In the genomic region with DNA sequence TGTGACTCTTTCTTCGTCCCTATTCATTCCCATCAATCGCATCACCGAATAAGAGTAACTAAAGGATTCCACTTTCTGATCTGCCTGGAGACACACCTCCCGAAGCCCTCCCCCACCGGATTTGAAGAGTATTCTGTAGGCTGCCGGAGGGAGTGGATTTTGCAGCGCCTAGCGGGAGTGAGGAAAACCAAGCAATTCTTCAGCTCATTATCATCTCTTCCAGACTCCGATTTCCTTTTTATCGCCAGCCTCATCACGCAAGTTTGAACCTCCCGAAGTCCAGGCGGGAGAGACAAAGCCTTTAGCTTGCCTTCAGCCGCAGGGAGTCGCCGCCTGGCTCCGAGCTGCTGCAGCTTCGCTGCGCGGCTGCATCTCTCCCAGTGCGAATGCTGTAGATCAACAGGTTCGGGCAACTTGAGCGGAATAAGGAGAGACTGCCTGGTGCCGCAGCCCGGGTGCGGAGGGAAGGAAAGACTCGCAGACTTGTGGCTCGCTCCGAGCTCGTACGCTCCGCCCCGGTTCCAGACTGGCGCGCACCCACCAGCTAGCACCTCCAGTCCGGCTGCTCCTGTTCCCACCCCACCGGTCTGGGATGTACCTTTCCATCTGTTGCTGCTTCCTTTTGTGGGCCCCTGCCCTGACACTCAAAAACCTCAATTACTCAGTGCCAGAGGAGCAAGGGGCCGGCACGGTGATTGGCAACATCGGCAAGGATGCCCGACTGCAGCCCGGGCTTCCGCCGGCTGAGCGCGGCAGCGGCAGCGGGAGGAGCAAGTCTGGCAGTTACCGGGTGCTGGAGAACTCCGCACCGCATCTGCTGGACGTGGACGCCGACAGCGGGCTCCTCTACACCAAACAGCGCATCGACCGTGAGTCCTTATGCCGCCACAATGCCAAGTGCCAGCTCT, we compare ENCODE assay signal across 8 mouse cellular contexts. TPM values are rescaled to one million over a fixed set of nuclear protein-coding genes. Genes with fewer than 3 reads are reported as not detected.
A peak's percentile ranks its signal among the peaks of the same experiment; 100 is the strongest.
DNase-seq lines count a peak whose midpoint lies in the region; ATAC-seq and TF ChIP-seq lines count a peak whose summit lies in the region.

No protein-coding gene starts in this region.

- intact Hi-C loops in gastrocnemius, adult 2 months (cut with DNase I) = no loop called here
- intact Hi-C loops in left cerebral cortex, postnatal 14 days (cut with DNase I) = loop anchor here (10.0 kb wide), 1 partner anchor 1459 kb away; no protein-coding TSS in a partner anchor

- peaks cover 6% of the 10 kb centered on the region; the same call in 1 of the 2 replicates for H3K27me3 ChIP-seq in cerebellum, adult 2 months (ENCODE audit: control insufficient read depth, insufficient read depth, low read length)
- peaks cover 6% of the 10 kb centered on the region for H3K27me3 ChIP-seq in midbrain, embryonic 14.5 days (ENCODE audit: control insufficient read depth, insufficient read depth, low read length)

- no peak for TF ChIP-seq CTCF in cerebellum, adult 2 months (IDR thresholded peaks at IDR 0.05; ENCODE audit: borderline replicate concordance, insufficient read depth, low read depth, low read length)
- no peak for TF ChIP-seq CTCF in gastrocnemius, adult 2 months (IDR thresholded peaks at IDR 0.05)

- H3K4me1 ChIP-seq in cerebellum, adult 2 months (ENCODE audit: control insufficient read depth, insufficient read depth, low read length) = peaks cover 7% of the 10 kb centered on the region; the same call in 1 of the 2 replicates
- peaks cover 14% of the 10 kb centered on the region for H3K4me1 ChIP-seq in midbrain, embryonic 14.5 days (ENCODE audit: control insufficient read depth, insufficient read depth, low read length)

- peak overlapping the region; percentile 56 for H3K9ac ChIP-seq in midbrain, embryonic 14.5 days (replicated peaks; ENCODE audit: low read length)

- no peak for TF ChIP-seq POLR2A in cerebellum, adult 2 months (IDR thresholded peaks at IDR 0.05; ENCODE audit: borderline replicate concordance, insufficient read depth, low read length)

- peak; percentile 36 to 58 for DNase-seq in cerebellum, adult 2 months
- no peak for DNase-seq in cerebellum, adult 11-12 months
- peak; percentile 26 to 30 for DNase-seq in cerebellum, postnatal 36 days
- peak; percentile 36 for DNase-seq in gastrocnemius, adult 2 months
- peak; percentile 2 for DNase-seq in induced T-regulatory cell, adult 2 months (ENCODE audit: low read depth)
- DNase-seq in left cerebral cortex, postnatal 14 days (ENCODE audit: low spot score in 2 of 2) = peak; percentile 34 to 65
- peak; percentile 83 for DNase-seq in midbrain, embryonic 14.5 days
- DNase-seq in testis, postnatal 14 days (ENCODE audit: low spot score) = peak; percentile 4

- H3K27ac ChIP-seq in cerebellum, adult 2 months (ENCODE audit: insufficient read depth, low read length) = no peak overlapping the region
- peak overlapping the region; percentile 63 for H3K27ac ChIP-seq in gastrocnemius, adult 2 months
- H3K27ac ChIP-seq in midbrain, embryonic 14.5 days (replicated peaks; ENCODE audit: low read depth, low read length) = peak overlapping the region; percentile 74

- WGBS in cerebellum, adult 2 months = under 1% methylated on average over 59 of the region's 59 CpGs
- under 1% methylated on average over 59 of the region's 59 CpGs for WGBS in midbrain, embryonic 14.5 days

- peak overlapping the region; percentile 64 for H3K4me3 ChIP-seq in cerebellum, adult 2 months (replicated peaks; ENCODE audit: insufficient read depth, low read depth, low read length)
- peak overlapping the region; percentile 77 for H3K4me3 ChIP-seq in gastrocnemius, adult 2 months
- peak overlapping the region; percentile 69 for H3K4me3 ChIP-seq in midbrain, embryonic 14.5 days (replicated peaks; ENCODE audit: low read depth, low read length)

- H3K36me3 ChIP-seq in midbrain, embryonic 14.5 days (ENCODE audit: control insufficient read depth, insufficient read depth, low read length) = no peaks in the 10 kb centered on the region

- H3K4me2 ChIP-seq in midbrain, embryonic 14.5 days (ENCODE audit: low read length) = peak overlapping the region; percentile 96

- ATAC-seq in midbrain, embryonic 14.5 days (ENCODE audit: low FRiP score, low TSS enrichment) = 0 out of 2 replicates have a peak, but pooled peaks have one; percentile 1

- H3K9me3 ChIP-seq in midbrain, embryonic 14.5 days (ENCODE audit: control insufficient read depth, low read length) = no peaks in the 10 kb centered on the region

RNA-seq across cellular contexts. Expression of a gene that starts 2.4 kb away (rescaled TPM):
- polyA plus RNA-seq in cerebellum, adult 2 months (2012; rRNA removed) = 8.3 and 9.3 TPM in 2 replicates
- under 1 TPM; 0.51 to 0.61 TPM for total RNA-seq in gastrocnemius, adult 2 months (2021)
- 10 to 100 TPM; 37.6 to 45.3 TPM for total RNA-seq in left cerebral cortex, postnatal 14 days (2021)
- 30.6 and 32.3 TPM in 2 replicates for polyA plus RNA-seq in midbrain, embryonic 14.5 days (2014; fragmentation: Nextera tagmentation; extraction: Ambion mirVana)

Comparison
In these comparisons a context has a peak if more than half of its experiments do, and no peak if none do; other contexts are left out.
1. RNA of a gene that starts 2.4 kb away (total RNA-seq): 37.6 to 45.3 TPM in left cerebral cortex, postnatal 14 days; 0.51 to 0.61 TPM in gastrocnemius, adult 2 months; every median in the first group is over 10 times any median in the second.
2. Peak in every context shown above with its lines, with median percentiles within 50 percentile points of each other: H3K4me3 ChIP-seq.